Mouse (Mus musculus) erythroblast, embryonic 14.5 days (primary cell): ENCODE results near the gene Fcamr.

Experiments
- GATA1 ChIP-seq: IDR thresholded peaks from 2 replicates; pipeline ENCODE4 v1.6.1; 2012; ENCODE audit warnings: low read length, inconsistent platforms, mixed read lengths
- TAL1 ChIP-seq: IDR thresholded peaks from 3 replicates; pipeline ENCODE4 v1.6.1; 2012; ENCODE audit warnings: low read length, inconsistent platforms, mixed read lengths

DNA sequence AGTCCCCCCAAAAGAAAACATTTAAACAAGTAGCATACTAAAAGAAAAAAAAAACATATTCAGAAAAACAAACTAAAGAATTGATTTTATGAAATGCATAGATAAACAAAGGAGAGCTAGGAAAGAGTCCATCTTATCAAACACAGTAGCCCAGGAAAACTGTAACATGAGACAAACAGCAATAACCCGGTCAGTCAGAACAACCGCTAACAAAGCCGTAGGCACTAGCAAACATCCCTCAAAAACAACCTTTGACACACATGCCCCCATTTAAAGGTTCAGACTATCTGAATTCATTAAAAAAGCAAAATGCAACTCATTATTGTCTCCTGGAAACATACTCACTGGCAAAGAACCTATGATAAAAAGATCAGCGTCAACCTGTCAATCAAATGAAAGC lies 56.8 kb downstream of the Fcamr start:
- TF ChIP-seq TAL1 = no peak
- TF ChIP-seq GATA1 = no peak
